Mouse (Mus musculus) hindbrain, embryonic 15.5 days (tissue): ENCODE measurements around the gene Eid2b. TPM values are rescaled to one million over a fixed set of nuclear protein-coding genes. Genes with fewer than 3 reads are reported as not detected.

Experiments
- polyA plus RNA-seq: library from polyadenylated mRNA; unstranded; fragments of >200 nt; fragmentation: Nextera tagmentation; extraction: Ambion mirVana; gene quantifications from 2 replicates; pipeline ENCODE4 v1.2.1, GENCODE M21; 2015

Eid2b gene
- polyA plus RNA-seq, 1 experiment from 2014 or later, result 38.4 TPM

Other genes starting within 250 kb of the Eid2b start
- gene Psmc4, start 227.6 kb upstream of the Eid2b start, polyA plus RNA-seq, result 276 and 284 TPM in 2 replicates
- gene Fcgbp, start 206.5 kb upstream of the Eid2b start, polyA plus RNA-seq, result 0.41 and 0.71 TPM in 2 replicates
- 0.08 and 0.13 TPM in 2 replicates for gene 9530053A07Rik, start 148.3 kb upstream of the Eid2b start, polyA plus RNA-seq
- 76.5 and 81.8 TPM in 2 replicates for gene Fbl, start 108.0 kb upstream of the Eid2b start, polyA plus RNA-seq
- gene Dyrk1b, start 98.3 kb upstream of the Eid2b start, polyA plus RNA-seq, result 14.0 and 14.9 TPM in 2 replicates
- gene Eid2, start 9.9 kb upstream of the Eid2b start, polyA plus RNA-seq, result 19.9 and 23.7 TPM in 2 replicates
- gene Selenov, start 13.4 kb downstream of the Eid2b start, polyA plus RNA-seq, result 0.62 and 1.4 TPM in 2 replicates
- gene Dll3, start 24.5 kb downstream of the Eid2b start, polyA plus RNA-seq, result 18.4 and 26.9 TPM in 2 replicates
- 129 and 131 TPM in 2 replicates for gene Timm50, start 34.3 kb downstream of the Eid2b start, polyA plus RNA-seq
- gene Supt5, start 61.0 kb downstream of the Eid2b start, polyA plus RNA-seq, result 94.0 and 104 TPM in 2 replicates
- 444 and 501 TPM in 2 replicates for gene Rps16, start 72.9 kb downstream of the Eid2b start, polyA plus RNA-seq
- gene Plekhg2, start 94.9 kb downstream of the Eid2b start, polyA plus RNA-seq, result 26.8 and 27.6 TPM in 2 replicates
- 4.4 and 4.6 TPM in 2 replicates for gene Zfp36, start 102.5 kb downstream of the Eid2b start, polyA plus RNA-seq
- 46.1 and 46.6 TPM in 2 replicates for gene Med29, start 115.0 kb downstream of the Eid2b start, polyA plus RNA-seq
- 93.3 and 96.8 TPM in 2 replicates for gene Paf1, start 115.2 kb downstream of the Eid2b start, polyA plus RNA-seq
- gene Gmfg, start 159.7 kb downstream of the Eid2b start, polyA plus RNA-seq, result 4.1 and 4.9 TPM in 2 replicates
- 20.3 and 25.5 TPM in 2 replicates for gene Lrfn1, start 174.2 kb downstream of the Eid2b start, polyA plus RNA-seq
- gene Ifnl2, start 232.7 kb downstream of the Eid2b start, polyA plus RNA-seq, result not detected in 2 replicates
- not detected in 2 replicates for gene Ifnl3, start 245.1 kb downstream of the Eid2b start, polyA plus RNA-seq